Mouse (Mus musculus) c-Kit-positive CD71-positive TER-119-negative erythroid progenitor cells, embryonic 14.5 days (primary cell): ENCODE measurements around the gene Adck1.

Experiments
- DNase-seq: peaks from one replicate; pipeline ENCODE4 v3.0.0-alpha.2; 2013; ENCODE audit warnings: low read depth

The Adck1 gene

GRCm38 (mm10) chr12:88473796-88474195, 113.4 kb downstream of the Adck1 start:
- DNase-seq: no peak

- DNase-seq: no peak
Observed at GRCm38 (mm10) chr12:88475833-88476232, 115.5 kb downstream of the Adck1 start.

GRCm38 (mm10) chr12:88476702-88477101, 116.3 kb downstream of the Adck1 start:
- DNase-seq: no peak

- DNase-seq: no peak
Observed at GRCm38 (mm10) chr12:88481657-88482056, 121.3 kb downstream of the Adck1 start.

- DNase-seq: no peak
Observed at GRCm38 (mm10) chr12:88490881-88491280, 130.5 kb downstream of the Adck1 start.
